Mouse (Mus musculus) liver, embryonic 12.5 days (tissue): ENCODE results near the gene Rpl4. TPM values are rescaled to one million over a fixed set of nuclear protein-coding genes. Genes with fewer than 3 reads are reported as not detected.
"Not testable (repeated sequence)": the region's sequence is repeated elsewhere in the genome, so short reads cannot be mapped to it uniquely, and the experiment has no call there.

ENCODE experiments used
- ATAC-seq: fragments of 200-750 bp; cut with Nextera tagmentation; 2 replicates; pipeline ENCODE4 v1.8.0; 2017; ENCODE audit warnings: moderate number of reproducible peaks, mild to moderate bottlenecking, moderate library complexity
- H3K27ac ChIP-seq: fragments of 300-500 bp; sonication (generic); 2 replicates; pipeline ENCODE4 v1.5.1; 2016; ENCODE audit warnings: mild to moderate bottlenecking
- H3K27me3 ChIP-seq: fragments of 300-500 bp; sonication (generic); replicated peaks from 2 replicates; pipeline ENCODE4 v1.6.1; 2016; ENCODE audit warnings: mild to moderate bottlenecking, moderate library complexity
- H3K36me3 ChIP-seq: fragments of 300-500 bp; sonication (generic); 2 replicates; pipeline ENCODE4 v1.6.1; 2016; ENCODE audit warnings: mild to moderate bottlenecking, moderate library complexity
- H3K4me1 ChIP-seq: fragments of 300-500 bp; sonication (generic); 2 replicates; pipeline ENCODE4 v1.6.1; 2016
- H3K4me2 ChIP-seq: fragments of 300-500 bp; sonication (generic); 2 replicates; pipeline ENCODE4 v1.6.1; 2016; ENCODE audit warnings: mild to moderate bottlenecking, moderate library complexity
- H3K4me3 ChIP-seq: fragments of 300-500 bp; sonication (generic); 2 replicates; pipeline ENCODE4 v1.5.1; 2016; ENCODE audit warnings: mild to moderate bottlenecking, moderate library complexity
- H3K9ac ChIP-seq: fragments of 300-500 bp; sonication (generic); 2 replicates; pipeline ENCODE4 v1.6.1; 2016; ENCODE audit warnings: mild to moderate bottlenecking, moderate library complexity
- H3K9me3 ChIP-seq: fragments of 300-500 bp; sonication (generic); replicated peaks from 2 replicates; pipeline ENCODE4 v1.6.1; 2016; ENCODE audit warnings: mild to moderate bottlenecking, moderate library complexity
- WGBS: fragments of 180-500 bp; shearing (Covaris S2); methylation state at CpG from one replicate; pipeline ENCODE4 v1.1.7; 2016; ENCODE audit not compliant: insufficient replicate concordance; 5-methylcytosine and 5-hydroxymethylcytosine counted together
- polyA plus RNA-seq: library from polyadenylated mRNA; unstranded; fragments of >200 nt; fragmentation: Nextera tagmentation; extraction: Ambion mirVana; gene quantifications from 2 replicates; pipeline ENCODE4 v1.2.1, GENCODE M21; 2016

Rpl4 gene
- polyA plus RNA-seq, 1 experiment from 2014 or later, result 1,210 TPM

DNA sequence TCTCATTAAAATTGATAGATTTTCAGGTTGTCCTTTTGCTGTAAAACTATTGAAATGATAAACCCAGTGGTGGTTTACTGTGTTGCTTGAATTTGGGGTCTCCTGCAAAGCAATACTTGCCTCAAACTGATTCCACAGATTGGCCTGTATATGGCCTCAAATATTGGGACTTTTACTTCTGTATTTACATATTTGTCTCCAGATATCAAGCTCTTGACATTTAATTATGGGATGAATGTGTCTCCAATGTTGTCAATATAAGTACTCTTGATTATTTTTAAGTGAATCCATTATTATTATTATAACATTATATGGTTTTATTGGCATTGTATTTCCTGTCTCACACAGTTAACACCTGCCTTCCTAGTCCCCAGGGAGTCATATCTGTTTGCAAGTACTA, 1.2 kb downstream of the Rpl4 start:
- Histone ChIP-seq H3K4me2 (peak overlapping the region; percentile 73), H3K9me3 (no peaks in the 10 kb centered on the region), H3K36me3 (peaks cover 54% of the 10 kb centered on the region), H3K27me3 (no peaks in the 10 kb centered on the region), H3K27ac (peak overlapping the region; percentile 87), H3K4me3 (peak overlapping the region; percentile 92), H3K9ac (peak overlapping the region; percentile 94), H3K4me1 (peaks cover 50% of the 10 kb centered on the region)
- ATAC-seq, result no peak

DNA sequence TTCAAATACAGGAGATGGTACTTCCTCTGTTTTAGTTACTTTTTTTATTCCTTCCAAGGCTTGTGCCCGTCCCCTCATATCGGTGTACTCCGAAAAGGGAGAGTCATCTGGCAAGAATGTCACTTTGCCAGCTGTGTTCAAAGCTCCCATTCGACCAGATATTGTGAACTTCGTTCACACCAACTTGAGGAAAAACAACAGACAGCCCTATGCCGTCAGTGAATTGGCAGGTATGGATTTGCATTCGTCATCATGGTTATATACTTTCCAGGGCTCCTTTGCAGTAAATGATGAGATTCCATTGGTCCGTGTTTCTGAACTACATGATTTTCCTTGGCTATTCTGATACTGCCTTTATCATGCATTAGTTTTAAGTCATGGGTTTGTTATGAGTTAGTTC, 1.6 kb downstream of the Rpl4 start:
- Histone ChIP-seq H3K9me3 (no peaks in the 10 kb centered on the region), H3K9ac (peak overlapping the region; percentile 94), H3K4me2 (peak overlapping the region; percentile 73), H3K27ac (peak overlapping the region; percentile 87), H3K36me3 (peaks cover 53% of the 10 kb centered on the region), H3K4me1 (peaks cover 52% of the 10 kb centered on the region), H3K27me3 (no peaks in the 10 kb centered on the region), H3K4me3 (peak overlapping the region; percentile 92)
- WGBS, result 29% methylated on average over 8 of the region's 8 CpGs
- no peak for ATAC-seq

DNA sequence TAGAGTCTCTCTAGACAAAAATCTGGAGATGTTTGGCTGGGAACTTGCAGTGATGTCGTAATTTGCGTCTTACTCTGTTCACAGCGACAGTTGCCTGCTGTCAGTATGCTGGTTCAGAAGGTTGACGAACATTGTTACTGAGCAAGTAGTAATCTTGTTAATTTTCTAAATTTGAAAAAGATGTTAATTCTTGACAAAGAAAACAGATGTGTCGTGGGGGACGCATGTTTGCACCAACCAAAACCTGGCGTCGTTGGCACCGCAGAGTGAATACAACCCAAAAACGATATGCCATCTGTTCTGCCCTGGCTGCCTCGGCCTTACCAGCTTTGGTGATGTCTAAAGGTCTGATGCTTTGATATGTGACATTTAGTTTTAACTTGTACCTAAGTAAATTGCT, 2.2 kb downstream of the Rpl4 start:
- H3K4me3 ChIP-seq, result peak overlapping the region; percentile 92
- WGBS, result 76% methylated on average over 11 of the region's 11 CpGs

DNA sequence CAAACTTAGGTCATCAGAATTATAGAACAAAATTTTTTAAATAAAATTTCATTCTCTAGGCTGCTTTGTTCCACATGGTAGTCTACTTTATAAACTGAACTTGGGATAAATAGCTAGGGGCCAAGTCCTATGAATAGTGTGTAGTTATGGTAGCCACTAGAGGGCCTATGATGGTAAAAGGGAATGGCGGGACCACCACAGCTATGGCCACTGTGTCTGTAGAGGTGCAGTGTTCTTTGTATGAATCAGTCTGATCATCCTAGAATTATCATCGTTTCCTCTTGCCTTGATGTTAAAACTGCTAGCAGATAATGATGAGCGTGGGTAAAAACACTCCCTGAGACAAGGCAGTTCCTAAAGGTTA, 5.4 kb downstream of the Rpl4 start:
- Histone ChIP-seq H3K9ac (peak overlapping the region; percentile 83; the same call in 1 of the 2 replicates), H3K27me3 (no peaks in the 10 kb centered on the region)
- 31% methylated on average over 3 of the region's 3 CpGs for WGBS

More for the DNA sequence above, 2.2 kb downstream of the Rpl4 start:
- Histone ChIP-seq H3K4me1 (peaks cover 54% of the 10 kb centered on the region), H3K27me3 (no peaks in the 10 kb centered on the region), H3K27ac (peak overlapping the region; percentile 87), H3K36me3 (peaks cover 55% of the 10 kb centered on the region), H3K9me3 (no peaks in the 10 kb centered on the region), H3K4me2 (peak overlapping the region; percentile 73), H3K9ac (peak overlapping the region; percentile 94)
- ATAC-seq, result no peak

DNA sequence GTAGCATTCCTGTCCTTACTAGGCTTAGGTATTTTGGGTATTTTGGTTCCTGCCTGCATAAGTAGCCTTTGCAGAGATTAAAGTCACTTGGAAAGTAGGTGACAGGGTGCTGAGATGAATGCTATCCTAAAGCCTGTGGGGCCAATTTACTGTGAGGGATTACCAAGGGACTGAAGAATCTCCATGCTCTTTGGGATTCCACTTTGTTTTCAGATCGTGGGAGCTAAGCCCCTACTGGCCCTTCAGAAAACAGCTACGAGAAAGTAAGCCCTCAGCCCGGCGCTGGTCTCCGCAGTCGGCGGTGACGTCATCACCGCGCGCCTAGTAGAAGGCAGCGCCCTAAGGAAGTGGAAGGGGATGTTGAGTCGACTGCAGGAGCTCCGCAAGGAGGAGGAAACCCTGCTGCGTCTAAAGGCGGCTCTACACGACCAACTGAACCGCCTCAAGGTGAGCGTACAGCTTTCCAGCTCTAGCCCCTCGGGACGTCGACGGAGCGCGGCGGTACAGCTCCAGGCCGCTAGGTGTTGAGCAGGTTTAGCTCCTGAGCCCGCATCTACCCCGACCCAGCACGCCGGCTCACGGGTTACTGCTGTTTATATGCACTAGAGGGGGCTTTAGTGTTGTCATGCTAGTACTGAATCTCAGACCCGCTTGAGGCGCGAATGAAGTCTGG, 5.9 kb downstream of the Rpl4 start, which contains the start of gene Snapc5:
Gene Snapc5, plus strand, starts transcription at position 301 of the 673 bp plus-strand sequence.
- ATAC-seq, result peak; percentile 88

More for the DNA sequence above, 5.4 kb downstream of the Rpl4 start:
- H3K4me2 ChIP-seq, result peak overlapping the region; percentile 77
- peak overlapping the region; percentile 82 for H3K27ac ChIP-seq
- ATAC-seq, result peak; percentile 46
- H3K4me1 ChIP-seq, result peaks cover 41% of the 10 kb centered on the region
- no peaks in the 10 kb centered on the region for H3K9me3 ChIP-seq
- H3K36me3 ChIP-seq, result peaks cover 82% of the 10 kb centered on the region
- H3K4me3 ChIP-seq, result peak overlapping the region; percentile 84

DNA sequence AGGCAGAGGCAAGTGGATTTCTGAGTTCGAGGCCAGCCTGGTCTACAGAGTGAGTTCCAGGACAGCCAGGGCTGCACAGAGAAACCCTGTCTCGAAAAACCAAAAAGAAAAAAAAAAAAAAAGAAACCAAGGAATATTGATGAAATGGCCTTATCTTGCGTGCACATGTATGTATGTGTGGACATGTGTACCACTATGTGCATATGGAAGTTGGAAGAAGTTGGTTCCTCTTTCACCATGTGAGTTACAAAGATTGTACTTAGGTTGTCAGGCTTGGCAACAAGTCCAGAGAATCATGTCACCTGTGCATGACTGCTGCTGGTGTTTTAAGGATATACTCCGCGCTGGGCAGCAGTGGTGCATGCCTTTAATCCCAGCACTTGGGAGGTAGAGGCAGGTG, 10.1 kb downstream of the Rpl4 start:
- not testable (repeated sequence) for H3K4me2 ChIP-seq, H3K27me3 ChIP-seq, H3K9ac ChIP-seq, ATAC-seq, H3K4me3 ChIP-seq, H3K27ac ChIP-seq, H3K9me3 ChIP-seq
- 84% methylated on average over 5 of the region's 5 CpGs for WGBS
- H3K4me1 ChIP-seq, result peaks cover 12% of the 10 kb centered on the region
- peaks cover 72% of the 10 kb centered on the region for H3K36me3 ChIP-seq

More for the DNA sequence above, 5.9 kb downstream of the Rpl4 start, which contains the start of gene Snapc5:
- Histone ChIP-seq H3K27me3 (no peaks in the 10 kb centered on the region), H3K9ac (peak within 1 kb of the TSS; percentile 83), H3K9me3 (no peaks in the 10 kb centered on the region), H3K27ac (peak within 1 kb of the TSS; percentile 82), H3K4me1 (peaks cover 41% of the 10 kb centered on the region), H3K36me3 (peaks cover 80% of the 10 kb centered on the region), H3K4me2 (peak within 1 kb of the TSS; percentile 77), H3K4me3 (peak within 1 kb of the TSS; percentile 84)
- WGBS, result under 1% methylated on average over 35 of the region's 35 CpGs

DNA sequence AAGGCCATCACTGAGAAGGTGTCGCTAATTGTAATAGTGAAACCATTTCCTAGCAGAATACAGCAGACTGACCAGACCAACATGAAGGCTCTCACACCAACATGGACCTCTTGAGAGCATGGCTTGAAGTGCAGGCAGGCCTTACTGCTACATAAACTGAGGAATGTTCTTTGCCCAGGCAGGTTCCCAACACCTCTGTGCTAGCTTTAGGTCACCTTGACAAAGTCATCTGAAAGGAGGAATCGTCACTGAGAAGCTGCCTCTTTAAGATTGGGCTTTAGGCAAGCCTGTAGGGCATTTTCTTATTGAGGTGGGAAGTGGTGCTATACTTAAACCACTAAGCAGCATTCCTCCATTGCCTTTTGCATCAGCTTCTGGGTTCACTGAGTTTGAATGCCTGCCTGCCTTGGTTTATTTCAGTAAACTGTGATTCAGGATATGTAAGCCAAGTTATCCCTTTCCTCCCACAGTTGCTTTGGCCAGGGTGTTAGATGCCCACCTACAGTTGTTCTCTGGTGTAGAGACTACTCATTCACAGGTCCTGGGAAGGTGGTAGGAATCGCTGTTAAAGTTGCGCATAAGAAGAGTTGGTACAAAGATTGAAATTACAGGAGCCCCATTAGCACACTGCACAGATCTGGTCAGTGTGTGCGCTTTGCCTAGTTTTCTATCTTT, 11.1 kb downstream of the Rpl4 start:
- WGBS, result 77% methylated on average over 5 of the region's 5 CpGs
- no peak overlapping the region for H3K4me3 ChIP-seq
- H3K9ac ChIP-seq, result no peak overlapping the region
- H3K36me3 ChIP-seq, result peaks cover 72% of the 10 kb centered on the region
- no peaks in the 10 kb centered on the region for H3K9me3 ChIP-seq
- H3K4me2 ChIP-seq, result no peak overlapping the region
- no peak overlapping the region for H3K27ac ChIP-seq
- no peak for ATAC-seq
- peaks cover 7% of the 10 kb centered on the region for H3K4me1 ChIP-seq
- no peaks in the 10 kb centered on the region for H3K27me3 ChIP-seq

DNA sequence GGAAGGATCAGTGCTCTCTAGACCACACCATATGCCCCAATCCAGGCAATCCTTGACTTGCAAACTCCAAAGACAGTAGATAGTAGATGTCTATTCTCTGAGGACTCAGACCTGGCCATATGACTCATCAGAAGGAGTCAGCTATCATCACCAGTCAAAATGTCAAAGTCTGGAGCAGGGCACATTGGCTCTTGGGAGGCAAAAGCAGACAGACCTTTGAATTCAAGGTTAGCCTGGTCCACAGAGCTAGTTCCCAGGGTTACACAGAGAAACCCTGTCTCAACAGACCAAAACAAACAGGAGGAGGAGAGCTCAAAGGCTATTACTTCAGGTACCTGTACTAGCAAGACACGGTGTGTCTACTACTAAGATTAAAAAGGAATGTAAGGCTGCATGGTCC, 20.7 kb downstream of the Rpl4 start:
- Histone ChIP-seq H3K36me3 (peaks cover 45% of the 10 kb centered on the region), H3K4me1 (peaks cover 4% of the 10 kb centered on the region; the same call in 1 of the 2 replicates), H3K27ac (no peak overlapping the region), H3K9ac (no peak overlapping the region), H3K4me2 (no peak overlapping the region), H3K27me3 (no peaks in the 10 kb centered on the region), H3K9me3 (no peaks in the 10 kb centered on the region), H3K4me3 (no peak overlapping the region)
- 92% methylated on average over 1 of the region's 1 CpGs for WGBS
- no peak for ATAC-seq

DNA sequence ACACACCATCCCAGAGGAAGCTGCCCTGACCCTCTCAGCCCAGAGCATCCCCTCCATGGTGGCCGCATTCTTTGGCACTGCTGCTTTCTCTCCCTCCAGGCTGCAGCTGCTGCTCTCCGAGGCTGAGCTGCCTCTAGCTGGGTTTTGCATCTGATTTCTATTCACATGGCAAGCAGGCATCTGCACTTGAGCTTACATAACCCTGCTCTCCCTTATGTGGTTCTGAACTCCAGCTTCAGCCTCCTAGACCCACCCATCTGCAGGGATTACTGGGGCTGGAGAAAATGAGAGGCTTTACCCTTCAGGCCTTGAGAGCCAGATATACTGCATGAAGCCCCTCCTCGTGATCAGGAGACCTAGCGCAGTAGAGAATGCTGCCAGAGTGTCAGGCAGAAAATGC, 22.4 kb downstream of the Rpl4 start:
- no peak for ATAC-seq
- Histone ChIP-seq H3K4me2 (no peak overlapping the region), H3K4me3 (no peak overlapping the region), H3K27me3 (no peaks in the 10 kb centered on the region), H3K9ac (no peak overlapping the region), H3K9me3 (no peaks in the 10 kb centered on the region), H3K4me1 (peaks cover 4% of the 10 kb centered on the region; the same call in 1 of the 2 replicates), H3K27ac (no peak overlapping the region), H3K36me3 (peaks cover 40% of the 10 kb centered on the region)
- 66% methylated on average over 4 of the region's 4 CpGs for WGBS

DNA sequence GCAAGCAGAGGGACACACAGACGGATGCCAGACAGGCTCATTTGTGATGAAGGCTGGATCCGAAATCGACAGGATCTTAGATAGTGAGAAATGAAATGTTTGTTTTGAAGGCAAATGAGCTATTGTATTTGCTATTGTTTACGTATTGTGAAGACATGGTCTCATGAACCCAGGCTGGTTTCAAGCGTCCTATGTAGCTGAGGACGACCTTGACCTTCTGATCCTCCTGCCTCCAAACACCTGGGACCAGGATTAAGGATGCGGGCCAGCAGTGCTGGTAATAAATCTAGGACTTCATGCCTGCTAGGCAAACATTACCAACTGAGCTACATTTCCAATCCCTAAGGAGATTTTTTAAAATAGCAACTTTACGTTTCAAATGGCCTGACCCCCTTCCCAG, 24.3 kb downstream of the Rpl4 start:
- Histone ChIP-seq H3K27me3 (no peaks in the 10 kb centered on the region), H3K9ac (no peak overlapping the region), H3K4me1 (peaks cover 4% of the 10 kb centered on the region; the same call in 1 of the 2 replicates), H3K9me3 (no peaks in the 10 kb centered on the region), H3K27ac (no peak overlapping the region), H3K4me2 (no peak overlapping the region), H3K4me3 (no peak overlapping the region), H3K36me3 (peaks cover 41% of the 10 kb centered on the region)
- no peak for ATAC-seq
- 77% methylated on average over 8 of the region's 8 CpGs for WGBS

DNA sequence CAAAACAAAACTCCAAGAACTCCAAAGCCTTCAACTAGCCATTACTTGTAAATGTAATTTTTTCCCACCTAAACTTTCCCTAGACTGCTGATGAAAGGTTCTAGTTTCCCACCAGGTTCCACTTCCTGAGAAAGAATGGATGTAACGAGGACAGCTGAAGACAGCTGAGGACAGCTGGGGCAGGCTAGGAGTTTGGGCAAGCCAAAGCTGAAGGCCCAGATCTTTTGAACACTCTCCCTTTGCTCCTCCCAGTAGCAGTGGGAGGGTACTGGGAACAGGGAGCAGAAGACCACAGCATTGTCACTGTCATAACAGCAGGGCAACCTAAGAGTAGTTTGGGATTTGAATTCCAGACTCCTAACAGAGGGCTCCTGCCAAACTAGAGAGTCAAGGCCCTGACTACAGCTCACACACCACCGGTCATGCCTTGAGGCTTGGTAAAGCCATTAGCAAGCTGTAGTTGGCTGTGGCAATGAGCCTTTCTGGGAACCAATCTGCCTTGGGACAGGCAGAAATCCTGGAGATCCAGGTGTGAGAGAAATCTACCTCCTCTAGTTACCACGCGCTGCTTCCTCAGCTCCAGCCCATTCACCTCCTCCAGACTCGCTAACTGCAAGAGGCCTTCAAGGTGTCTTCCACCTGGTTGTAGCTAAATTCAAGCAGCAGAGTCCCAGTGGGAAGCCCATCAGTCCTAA, 25.0 kb downstream of the Rpl4 start:
- no peak for ATAC-seq
- H3K4me3 ChIP-seq, result no peak overlapping the region
- no peak overlapping the region for H3K9ac ChIP-seq
- H3K4me2 ChIP-seq, result no peak overlapping the region
- peaks cover 4% of the 10 kb centered on the region; the same call in 1 of the 2 replicates for H3K4me1 ChIP-seq
- WGBS, result 91% methylated on average over 5 of the region's 5 CpGs
- no peaks in the 10 kb centered on the region for H3K9me3 ChIP-seq
- H3K36me3 ChIP-seq, result peaks cover 41% of the 10 kb centered on the region
- no peaks in the 10 kb centered on the region for H3K27me3 ChIP-seq
- no peak overlapping the region for H3K27ac ChIP-seq
